Mouse (Mus musculus) cerebellum, adult 9-10 months (tissue): ENCODE data around the gene Mrpl10.
A peak's percentile ranks its signal among the peaks of the same experiment; 100 is the strongest.

Experiments
- DNase-seq: peaks from one replicate; pipeline ENCODE4 v3.0.0; 2022

Mrpl10 gene

GRCm38 (mm10) chr11:97071129-97071528 lies 29.8 kb downstream of the Mrpl10 start:
- DNase-seq, result no peak

GRCm38 (mm10) chr11:97072533-97072932 lies 31.2 kb downstream of the Mrpl10 start:
- peak; percentile 64 for DNase-seq

DNA sequence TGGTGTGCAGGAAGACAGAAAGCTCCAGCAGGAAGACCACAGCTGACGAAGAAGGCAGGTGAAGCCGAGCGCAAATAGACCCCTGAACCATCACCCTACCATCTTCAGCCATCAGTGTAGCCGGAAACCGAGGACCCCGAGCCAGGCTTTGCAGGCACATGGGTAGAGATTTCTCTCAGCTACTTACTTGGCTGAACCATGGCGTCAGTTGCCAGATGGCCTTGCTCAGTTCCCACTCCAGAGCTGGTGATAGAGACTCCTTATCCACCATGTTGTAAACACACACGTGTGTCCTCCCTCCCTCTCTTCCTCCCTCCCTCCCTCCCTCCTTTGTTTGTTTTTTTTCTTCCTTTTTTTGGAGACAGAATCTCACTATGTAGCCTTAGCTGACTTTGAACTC lies 32.9 kb downstream of the Mrpl10 start:
- no peak for DNase-seq

- DNase-seq, result no peak
Observed at GRCm38 (mm10) chr11:97078751-97079150, 37.4 kb downstream of the Mrpl10 start.

GRCm38 (mm10) chr11:97080291-97080690 lies 38.9 kb downstream of the Mrpl10 start:
- DNase-seq, result no peak

- peak; percentile 73 for DNase-seq
Observed at GRCm38 (mm10) chr11:97082977-97083376, 41.6 kb downstream of the Mrpl10 start.

GRCm38 (mm10) chr11:97083401-97084140 lies 42.2 kb downstream of the Mrpl10 start:
- no peak for DNase-seq

DNA sequence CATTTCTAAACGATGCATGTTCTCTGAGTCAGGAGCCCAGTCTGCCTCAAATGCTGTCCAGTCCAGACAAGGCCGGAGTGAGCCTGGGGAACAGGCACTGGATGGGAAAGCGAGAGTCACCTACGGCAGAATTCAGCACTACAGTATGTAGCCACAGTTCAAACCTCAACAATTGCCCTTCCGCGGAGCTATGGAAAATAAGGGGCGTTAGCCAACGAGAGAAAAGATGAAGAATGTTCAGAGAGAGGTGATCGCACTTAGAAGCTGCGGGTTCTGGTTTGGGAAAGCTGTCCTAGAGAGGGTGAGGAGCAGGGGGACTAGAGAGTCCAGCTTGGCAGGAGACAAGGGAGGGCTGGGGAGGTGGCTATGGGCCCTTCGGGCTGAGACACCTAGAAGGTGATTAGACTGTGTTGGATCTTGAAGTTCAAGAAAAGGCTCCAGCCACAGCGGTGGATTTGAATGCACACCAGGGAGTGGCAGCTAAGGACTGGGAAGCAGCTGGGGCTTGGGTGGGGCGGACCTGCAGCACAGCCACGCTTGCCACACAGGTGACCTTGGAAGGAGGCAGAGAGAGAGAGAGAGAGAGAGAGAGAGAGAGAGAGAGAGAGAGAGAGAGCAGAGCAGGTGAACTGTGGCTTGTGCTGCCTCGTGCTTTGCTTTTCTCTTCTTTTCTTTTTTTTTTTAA lies 43.6 kb downstream of the Mrpl10 start:
- no peak for DNase-seq

- DNase-seq, result no peak
Observed at GRCm38 (mm10) chr11:97086365-97086764, 45.0 kb downstream of the Mrpl10 start.

- no peak for DNase-seq
Observed at GRCm38 (mm10) chr11:97094600-97094999, 53.2 kb downstream of the Mrpl10 start.

DNA sequence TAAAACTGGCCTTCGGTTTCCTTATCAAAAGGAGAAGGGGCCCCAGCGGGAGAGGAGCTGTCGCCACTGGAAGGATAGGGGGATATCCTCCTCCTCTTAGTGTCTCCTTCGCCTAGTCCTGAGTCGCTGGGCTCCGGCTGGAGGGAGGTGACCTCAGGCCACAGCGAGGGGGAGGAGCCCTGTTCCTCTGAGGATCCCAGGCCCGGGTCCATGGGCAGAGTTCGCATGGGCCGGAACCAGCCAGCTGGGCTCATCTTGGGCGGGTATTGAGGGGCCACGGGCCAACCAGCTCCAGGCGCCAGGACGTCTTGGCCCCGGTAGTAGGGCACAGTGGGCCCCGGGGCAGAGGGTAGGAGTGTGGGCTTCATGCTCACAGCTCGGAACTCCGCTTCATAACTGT lies 57.4 kb downstream of the Mrpl10 start:
- no peak for DNase-seq
